Mouse (Mus musculus) ES-E14 (cell line): ENCODE results near the gene Clock.

Experiments used
- HCFC1 ChIP-seq: IDR thresholded peaks from 2 replicates; pipeline ENCODE4 v1.6.1; 2012; ENCODE audit warnings: low read length, inconsistent platforms, borderline replicate concordance; ENCODE audit not compliant: insufficient read depth
- MAFK ChIP-seq: IDR thresholded peaks from 2 replicates; pipeline ENCODE4 v1.6.1; 2014; ENCODE audit warnings: mild to moderate bottlenecking, low read depth, low read length, inconsistent platforms; ENCODE audit not compliant: insufficient read depth
- ZNF384 ChIP-seq: IDR thresholded peaks from 2 replicates; pipeline ENCODE4 v1.6.1; 2012; ENCODE audit warnings: low read depth, low read length, inconsistent platforms

DNA sequence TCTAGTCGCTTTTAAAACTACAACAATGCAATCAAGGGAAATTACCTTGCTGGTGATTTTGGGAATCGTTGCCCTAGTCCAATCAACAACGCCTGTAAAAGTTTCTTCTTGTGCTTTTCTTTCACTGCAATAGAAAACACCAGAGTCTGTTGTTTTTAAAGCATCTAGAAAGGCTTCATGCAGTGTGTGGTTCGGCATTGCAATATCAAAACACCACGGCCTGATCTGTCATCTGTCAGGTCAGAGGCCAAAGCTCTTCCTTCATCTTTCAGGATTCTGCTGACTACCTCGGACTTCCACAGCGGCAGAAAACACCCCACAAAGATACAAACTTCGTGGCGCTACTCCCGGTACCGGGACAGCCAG is 1.2 kb downstream of the Clock start:
- TF ChIP-seq MAFK (no peak), ZNF384 (no peak), HCFC1 (no peak)
